In genomic region chr7:34398831-34399230, GRCm38 (mm10) we compare ENCODE assay signal across 17 mouse cellular contexts. TPM values are rescaled to one million over a fixed set of nuclear protein-coding genes. Genes with fewer than 3 reads are reported as not detected.
DNase-seq lines count a peak whose midpoint lies in the region; ATAC-seq and TF ChIP-seq lines count a peak whose summit lies in the region.
"Had no signal": no experiment of that assay in that cellular context is flagged by ENCODE, and none has a peak within 500 bp of the region (broad histone marks: within the 10 kb centered on the region; RNA-seq: fewer than 3 reads in every experiment).

No protein-coding gene starts in this region.

- no peak for DNase-seq in heart, postnatal 0 days (ENCODE audit: low spot score)
- DNase-seq in heart, postnatal 10 days = no peak
- no peak for DNase-seq in midbrain, postnatal 0 days (ENCODE audit: low spot score)
- peak; percentile 66 for DNase-seq in ZHBTc4 (ENCODE audit: low read depth, low spot score)
- peak; percentile 49 for DNase-seq in retina, postnatal 7 days (ENCODE audit: low read depth, low spot score)
- no peak for DNase-seq in forebrain, embryonic 11.5 days (ENCODE audit: low spot score)
- DNase-seq: adrenal gland, postnatal 10 days; cerebellum, adult 8-10 months; kidney, postnatal 36 days; liver, embryonic 13.5 days had no signal

- no peak overlapping the region for H3K27ac ChIP-seq in heart, postnatal 0 days (ENCODE audit: low read depth)
- H3K27ac ChIP-seq in midbrain, postnatal 0 days (ENCODE audit: low read depth, low read length) = no peak overlapping the region
- no peak overlapping the region for H3K27ac ChIP-seq in midbrain, embryonic 16.5 days (ENCODE audit: low read length)
- no peak overlapping the region for H3K27ac ChIP-seq in forebrain, embryonic 11.5 days (ENCODE audit: low read depth, low read length)
- H3K27ac ChIP-seq: forebrain, embryonic 15.5 days; heart, embryonic 13.5 days; liver, embryonic 13.5 days; midbrain, embryonic 13.5 days; neural tube, embryonic 15.5 days had no signal

- intact Hi-C loops in heart, postnatal 10 days (cut with DNase I) = no loop called here

- H3K4me3 ChIP-seq in heart, postnatal 0 days (ENCODE audit: low read depth, low read length) = no peak overlapping the region
- no peak overlapping the region for H3K4me3 ChIP-seq in midbrain, postnatal 0 days (ENCODE audit: low read depth, low read length)
- no peak overlapping the region for H3K4me3 ChIP-seq in midbrain, embryonic 16.5 days (ENCODE audit: low read depth, low read length)
- no peak overlapping the region for H3K4me3 ChIP-seq in forebrain, embryonic 11.5 days (ENCODE audit: low read depth, low read length)
- H3K4me3 ChIP-seq: forebrain, embryonic 15.5 days; heart, embryonic 13.5 days; liver, embryonic 13.5 days; midbrain, embryonic 13.5 days; neural tube, embryonic 15.5 days had no signal

- peak; percentile 16; the same call in 1 of the 2 replicates for TF ChIP-seq CTCF in heart, postnatal 0 days (IDR thresholded peaks at IDR 0.05; ENCODE audit: low read depth)
- 0 out of 2 replicates have a peak, but pooled peaks have one; percentile 17 for TF ChIP-seq CTCF in midbrain, postnatal 0 days (IDR thresholded peaks at IDR 0.05)

- no peak for ATAC-seq in heart, postnatal 0 days (ENCODE audit: insufficient read depth, low read depth)
- ATAC-seq in midbrain, postnatal 0 days (ENCODE audit: low FRiP score) = no peak
- ATAC-seq in midbrain, embryonic 16.5 days = no peak
- ATAC-seq in forebrain, embryonic 11.5 days (replicated peaks; ENCODE audit: low FRiP score) = no peak
- ATAC-seq in erythroid progenitor cell, adult 5-6 weeks (replicated peaks; ENCODE audit: low FRiP score, poor library complexity, severe bottlenecking) = no peak
- ATAC-seq: forebrain, embryonic 15.5 days; hindbrain, embryonic 16.5 days; midbrain, embryonic 13.5 days had no signal

- no peaks in the 10 kb centered on the region for H3K9me3 ChIP-seq in heart, postnatal 0 days (replicated peaks; ENCODE audit: control insufficient read depth, low read length)
- no peaks in the 10 kb centered on the region for H3K9me3 ChIP-seq in midbrain, postnatal 0 days (ENCODE audit: low read length)
- no peaks in the 10 kb centered on the region for H3K9me3 ChIP-seq in midbrain, embryonic 16.5 days (replicated peaks; ENCODE audit: control insufficient read depth, low read length, poor library complexity, severe bottlenecking)
- H3K9me3 ChIP-seq in forebrain, embryonic 11.5 days (ENCODE audit: control insufficient read depth, low read length) = no peaks in the 10 kb centered on the region
- H3K9me3 ChIP-seq: forebrain, embryonic 15.5 days; heart, embryonic 13.5 days; liver, embryonic 13.5 days; midbrain, embryonic 13.5 days; neural tube, embryonic 15.5 days had no signal

- no peaks in the 10 kb centered on the region for H3K27me3 ChIP-seq in heart, postnatal 0 days (ENCODE audit: control insufficient read depth, insufficient read depth, low read length)
- no peaks in the 10 kb centered on the region for H3K27me3 ChIP-seq in midbrain, postnatal 0 days (ENCODE audit: insufficient read depth, low read length)
- H3K27me3 ChIP-seq in midbrain, embryonic 16.5 days (ENCODE audit: control insufficient read depth, insufficient read depth, low read depth, low read length) = no peaks in the 10 kb centered on the region
- H3K27me3 ChIP-seq in forebrain, embryonic 11.5 days (ENCODE audit: control insufficient read depth, insufficient read depth, low read length) = no peaks in the 10 kb centered on the region
- H3K27me3 ChIP-seq: forebrain, embryonic 15.5 days; heart, embryonic 13.5 days; liver, embryonic 13.5 days; midbrain, embryonic 13.5 days; neural tube, embryonic 15.5 days had no signal

- H3K9ac ChIP-seq in heart, postnatal 0 days (replicated peaks; ENCODE audit: low read depth, low read length) = no peak overlapping the region
- H3K9ac ChIP-seq in midbrain, postnatal 0 days (replicated peaks; ENCODE audit: low read length, poor library complexity, severe bottlenecking) = no peak overlapping the region
- no peak overlapping the region for H3K9ac ChIP-seq in midbrain, embryonic 16.5 days (ENCODE audit: low read depth, low read length)
- H3K9ac ChIP-seq in forebrain, embryonic 11.5 days (ENCODE audit: low read length) = no peak overlapping the region
- H3K9ac ChIP-seq: forebrain, embryonic 15.5 days; heart, embryonic 13.5 days; liver, embryonic 13.5 days; midbrain, embryonic 13.5 days; neural tube, embryonic 15.5 days had no signal

- no peak overlapping the region for H3K4me2 ChIP-seq in heart, postnatal 0 days (ENCODE audit: low read depth, low read length)
- no peak overlapping the region for H3K4me2 ChIP-seq in midbrain, postnatal 0 days (ENCODE audit: low read depth, low read length, poor library complexity, severe bottlenecking)
- no peak overlapping the region for H3K4me2 ChIP-seq in midbrain, embryonic 16.5 days (ENCODE audit: low read length)
- no peak overlapping the region for H3K4me2 ChIP-seq in forebrain, embryonic 11.5 days (ENCODE audit: low read depth, low read length, severe bottlenecking)
- H3K4me2 ChIP-seq: forebrain, embryonic 15.5 days; heart, embryonic 13.5 days; liver, embryonic 13.5 days; midbrain, embryonic 13.5 days; neural tube, embryonic 15.5 days had no signal

- no peaks in the 10 kb centered on the region for H3K36me3 ChIP-seq in heart, postnatal 0 days (replicated peaks; ENCODE audit: control insufficient read depth, insufficient read depth, low read length)
- no peaks in the 10 kb centered on the region for H3K36me3 ChIP-seq in midbrain, postnatal 0 days (ENCODE audit: insufficient read depth, low read length)
- no peaks in the 10 kb centered on the region for H3K36me3 ChIP-seq in midbrain, embryonic 16.5 days (ENCODE audit: control insufficient read depth, insufficient read depth, low read length)
- H3K36me3 ChIP-seq in forebrain, embryonic 11.5 days (ENCODE audit: control insufficient read depth, insufficient read depth, low read length) = no peaks in the 10 kb centered on the region
- H3K36me3 ChIP-seq: forebrain, embryonic 15.5 days; heart, embryonic 13.5 days; liver, embryonic 13.5 days; midbrain, embryonic 13.5 days; neural tube, embryonic 15.5 days had no signal

- H3K4me1 ChIP-seq in heart, postnatal 0 days (ENCODE audit: control insufficient read depth, insufficient read depth) = no peaks in the 10 kb centered on the region
- H3K4me1 ChIP-seq in midbrain, postnatal 0 days (ENCODE audit: insufficient read depth, low read length) = no peaks in the 10 kb centered on the region
- no peaks in the 10 kb centered on the region for H3K4me1 ChIP-seq in midbrain, embryonic 16.5 days (ENCODE audit: control insufficient read depth, insufficient read depth, low read length)
- H3K4me1 ChIP-seq in forebrain, embryonic 11.5 days (replicated peaks; ENCODE audit: control insufficient read depth, insufficient read depth, low read length) = no peaks in the 10 kb centered on the region
- H3K4me1 ChIP-seq: heart, embryonic 13.5 days; liver, embryonic 13.5 days; midbrain, embryonic 13.5 days; neural tube, embryonic 15.5 days had no signal

- no peak for TF ChIP-seq EP300 in heart, postnatal 0 days (IDR thresholded peaks at IDR 0.05; ENCODE audit: low read depth)

- 73% methylated on average over 5 of the region's 5 CpGs for WGBS in heart, postnatal 0 days
- 73% methylated on average over 5 of the region's 5 CpGs for WGBS in midbrain, postnatal 0 days
- 82% methylated on average over 5 of the region's 5 CpGs for WGBS in midbrain, embryonic 16.5 days
- WGBS in forebrain, embryonic 11.5 days = 74% methylated on average over 5 of the region's 5 CpGs

RNA-seq across cellular contexts. Expression of gene Lsm14a, which starts 5.7 kb away (rescaled TPM):
- 41.4 and 57.2 TPM in 2 replicates for total RNA-seq in heart, postnatal 0 days (2014; rRNA removed; ENCODE audit: low replicate concordance)
- polyA plus RNA-seq in heart, postnatal 0 days (2015; fragmentation: Nextera tagmentation; extraction: Ambion mirVana) = 40.7 and 44.7 TPM in 2 replicates
- total RNA-seq in heart, postnatal 10 days (2021) = 100 to 1,000 TPM in 1 of 2 experiments, 10 to 100 TPM in 1; 87.6 to 102 TPM
- total RNA-seq in midbrain, postnatal 0 days (2014; rRNA removed) = 41.8 and 50.4 TPM in 2 replicates
- 35.6 and 39.0 TPM in 2 replicates for polyA plus RNA-seq in midbrain, postnatal 0 days (2015; fragmentation: Nextera tagmentation; extraction: Ambion mirVana)
- 55.1 and 64.5 TPM in 2 replicates for polyA plus RNA-seq in midbrain, embryonic 16.5 days (2015; fragmentation: Nextera tagmentation; extraction: Ambion mirVana)
- polyA plus RNA-seq in forebrain, embryonic 11.5 days (2014; fragmentation: Nextera tagmentation; extraction: Ambion mirVana) = 66.8 and 69.1 TPM in 2 replicates
- total RNA-seq in erythroid progenitor cell, adult 5-6 weeks (2015; ENCODE audit: low replicate concordance) = 116 and 158 TPM in 2 replicates
- 129 and 190 TPM in 2 replicates for total RNA-seq in erythroid progenitor cell, adult 5-6 weeks (2017; ENCODE audit: low replicate concordance)

Comparison
In these comparisons a context has a peak if more than half of its experiments do, and no peak if none do; other contexts are left out.
1. DNase-seq: peak in ZHBTc4 (single experiment) and retina, postnatal 7 days (single experiment); none in heart, postnatal 0 days (single experiment), heart, postnatal 10 days (0 of 2), midbrain, postnatal 0 days (single experiment) and forebrain, embryonic 11.5 days (single experiment).